18 mouse cellular contexts compared by ENCODE assay signal in the genomic region with DNA sequence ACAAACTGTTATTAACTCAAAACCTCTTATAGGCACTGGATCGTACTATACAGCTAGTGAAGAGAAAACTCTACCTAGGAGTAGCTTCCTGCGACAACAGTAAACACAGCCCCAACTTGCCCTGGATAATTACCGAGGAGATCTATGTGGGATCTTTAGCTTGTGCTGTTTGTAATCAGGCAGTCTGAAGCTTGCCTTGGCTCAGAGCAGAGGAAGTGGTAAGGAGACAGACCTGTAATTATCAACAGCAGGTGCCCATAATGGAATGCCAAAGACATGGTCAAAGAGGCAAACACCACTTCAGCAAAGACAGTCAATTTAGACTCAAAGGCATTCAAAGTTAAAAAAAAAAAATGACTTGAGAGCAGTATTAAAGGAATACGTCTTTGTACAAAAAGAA. TPM values are rescaled to one million over a fixed set of nuclear protein-coding genes. Genes with fewer than 3 reads are reported as not detected.
"Had no signal": no experiment of that assay in that cellular context is flagged by ENCODE, and none has a peak within 500 bp of the region (broad histone marks: within the 10 kb centered on the region; RNA-seq: fewer than 3 reads in every experiment).

No protein-coding gene starts in this region.

- H3K27ac ChIP-seq: macrophage; midbrain, embryonic 13.5 days; midbrain, embryonic 15.5 days; neural tube, embryonic 13.5 days; neural tube, embryonic 15.5 days had no signal

- ATAC-seq: midbrain, embryonic 13.5 days; midbrain, embryonic 15.5 days had no signal

- H3K27me3 ChIP-seq: megakaryocyte, embryonic 14.5 days; midbrain, embryonic 13.5 days; midbrain, embryonic 15.5 days; neural tube, embryonic 13.5 days; neural tube, embryonic 15.5 days had no signal

- H3K36me3 ChIP-seq: midbrain, embryonic 13.5 days; midbrain, embryonic 15.5 days; neural tube, embryonic 13.5 days; neural tube, embryonic 15.5 days had no signal

- H3K4me2 ChIP-seq: lung, embryonic 14.5 days; midbrain, embryonic 11.5 days; midbrain, embryonic 13.5 days; midbrain, embryonic 15.5 days; neural tube, embryonic 13.5 days; neural tube, embryonic 15.5 days had no signal

- H3K9me3 ChIP-seq: megakaryocyte, embryonic 14.5 days; midbrain, embryonic 13.5 days; midbrain, embryonic 15.5 days; neural tube, embryonic 13.5 days; neural tube, embryonic 15.5 days had no signal

- H3K4me1 ChIP-seq: megakaryocyte, embryonic 14.5 days; midbrain, embryonic 13.5 days; midbrain, embryonic 15.5 days; neural tube, embryonic 13.5 days; neural tube, embryonic 15.5 days had no signal

- H3K9ac ChIP-seq: lung, embryonic 14.5 days; midbrain, embryonic 13.5 days; midbrain, embryonic 15.5 days; neural tube, embryonic 13.5 days; neural tube, embryonic 15.5 days had no signal

- H3K4me3 ChIP-seq: megakaryocyte, embryonic 14.5 days; midbrain, embryonic 13.5 days; midbrain, embryonic 15.5 days; neural tube, embryonic 13.5 days; neural tube, embryonic 15.5 days had no signal

- DNase-seq: lung, adult 18-20 months; lung, embryonic 14.5 days; lung, postnatal 10 days; retina, postnatal 1 day; right cerebral cortex, adult 18-20 months; right cerebral cortex, postnatal 25 days; right cerebral cortex, postnatal 4 days; spleen, adult 18-20 months; thymus, adult 18-20 months; thymus, postnatal 14 days; thymus, postnatal 36 days had no signal

RNA-seq across cellular contexts. Expression of a gene that starts 17.4 kb away (rescaled TPM):
- polyA plus RNA-seq: macrophage had no signal
